Mouse (Mus musculus) spleen, adult 2 months (tissue): ENCODE measurements around the gene Slc12a6.

Source experiments
- CTCF ChIP-seq: fragments of 200-500 bp; IDR thresholded peaks from 2 replicates; pipeline ENCODE4 v1.5.1; 2011; ENCODE audit warnings: mild to moderate bottlenecking, inconsistent platforms; ENCODE audit not compliant: insufficient read depth, insufficient read length, insufficient replicate concordance; ENCODE audit errors: extremely low read depth
- POLR2A ChIP-seq: fragments of 200-500 bp; IDR thresholded peaks from 2 replicates; pipeline ENCODE4 v1.6.1; 2011; ENCODE audit warnings: low read depth, low read length, inconsistent platforms

- TF ChIP-seq POLR2A, result no peak
- TF ChIP-seq CTCF, result no peak
These were observed 94.0 kb downstream of the Slc12a6 start for GRCm38 (mm10) chr2:112359611-112360010.
